Mouse (Mus musculus): ENCODE results near the gene Fbxl14.

The Fbxl14 gene

GRCm38 (mm10) chr6:119500086-119500485 is 20.6 kb downstream of the Fbxl14 start:
- no peak for DNase-seq

DNA sequence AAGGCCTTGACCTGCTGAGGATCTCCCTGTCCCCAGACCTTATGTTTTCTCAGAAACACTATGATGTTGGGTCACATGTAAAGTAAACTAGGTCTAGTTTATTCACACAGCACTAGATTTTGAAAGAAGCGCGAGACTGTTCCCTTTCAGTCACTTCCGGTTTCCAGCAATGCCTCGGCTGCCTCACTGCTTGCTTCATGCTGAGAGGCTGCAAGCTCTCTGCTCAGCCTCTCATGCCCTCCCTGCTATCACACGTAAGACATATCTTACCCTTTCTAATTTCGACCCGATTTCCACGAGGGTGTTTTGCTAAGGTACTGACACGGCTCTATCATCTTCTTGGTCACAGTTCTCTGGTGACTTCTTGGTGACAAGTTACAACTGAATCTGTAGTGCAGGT is 22.6 kb downstream of the Fbxl14 start:
- DNase-seq: no peak

GRCm38 (mm10) chr6:119504756-119505155 is 25.3 kb downstream of the Fbxl14 start:
- no peak for DNase-seq

DNA sequence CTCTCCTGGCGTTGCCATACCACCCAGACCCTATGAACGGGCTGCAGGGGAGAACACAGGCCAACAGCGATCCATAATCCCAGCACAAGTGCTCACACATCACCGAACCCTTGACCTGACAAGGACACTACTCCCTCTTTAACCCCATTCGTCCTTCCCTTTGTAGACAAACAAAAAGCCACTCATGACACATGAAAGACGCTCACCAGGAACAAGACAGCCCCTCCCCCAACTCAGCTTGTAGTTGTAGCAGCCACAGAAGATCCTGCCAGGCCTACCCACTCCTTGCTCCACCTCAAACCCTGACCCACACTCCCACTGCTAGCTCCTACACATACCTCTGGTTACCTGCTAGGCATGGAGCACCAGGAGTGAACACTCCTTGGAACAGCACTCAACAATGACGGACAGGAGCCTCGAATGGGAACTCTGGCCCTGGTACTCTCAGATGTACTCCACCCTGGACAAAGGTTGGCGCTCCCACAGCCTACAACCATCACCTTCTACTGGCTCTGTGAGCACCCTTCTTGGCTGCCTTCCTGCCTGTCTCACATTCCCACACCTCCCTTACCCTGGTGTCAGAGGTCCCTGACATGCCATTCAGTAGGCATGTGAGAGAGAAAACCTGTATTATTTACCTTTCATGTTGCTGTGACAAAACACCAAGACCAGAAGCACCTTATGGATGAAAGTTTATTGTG is 26.2 kb downstream of the Fbxl14 start:
- no peak for DNase-seq

DNA sequence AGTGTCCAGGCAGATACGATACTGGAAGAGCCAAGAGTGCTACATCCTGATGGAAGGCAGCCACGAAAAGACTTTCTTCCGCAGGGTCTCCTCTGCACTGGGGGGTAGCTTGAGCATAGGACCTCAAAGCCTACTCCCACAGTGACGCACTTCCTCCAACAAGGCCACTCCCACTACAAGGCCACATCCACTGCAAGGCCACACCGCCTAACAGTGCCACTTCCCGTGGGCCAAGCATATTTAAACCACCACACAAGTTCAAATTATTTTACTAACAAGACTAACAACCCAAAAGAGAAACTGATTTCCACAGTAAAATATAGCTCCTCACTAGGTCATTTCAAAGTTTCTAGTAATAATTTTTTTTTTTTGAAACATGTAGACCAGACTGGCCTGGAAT is 28.8 kb downstream of the Fbxl14 start:
- DNase-seq: no peak

DNA sequence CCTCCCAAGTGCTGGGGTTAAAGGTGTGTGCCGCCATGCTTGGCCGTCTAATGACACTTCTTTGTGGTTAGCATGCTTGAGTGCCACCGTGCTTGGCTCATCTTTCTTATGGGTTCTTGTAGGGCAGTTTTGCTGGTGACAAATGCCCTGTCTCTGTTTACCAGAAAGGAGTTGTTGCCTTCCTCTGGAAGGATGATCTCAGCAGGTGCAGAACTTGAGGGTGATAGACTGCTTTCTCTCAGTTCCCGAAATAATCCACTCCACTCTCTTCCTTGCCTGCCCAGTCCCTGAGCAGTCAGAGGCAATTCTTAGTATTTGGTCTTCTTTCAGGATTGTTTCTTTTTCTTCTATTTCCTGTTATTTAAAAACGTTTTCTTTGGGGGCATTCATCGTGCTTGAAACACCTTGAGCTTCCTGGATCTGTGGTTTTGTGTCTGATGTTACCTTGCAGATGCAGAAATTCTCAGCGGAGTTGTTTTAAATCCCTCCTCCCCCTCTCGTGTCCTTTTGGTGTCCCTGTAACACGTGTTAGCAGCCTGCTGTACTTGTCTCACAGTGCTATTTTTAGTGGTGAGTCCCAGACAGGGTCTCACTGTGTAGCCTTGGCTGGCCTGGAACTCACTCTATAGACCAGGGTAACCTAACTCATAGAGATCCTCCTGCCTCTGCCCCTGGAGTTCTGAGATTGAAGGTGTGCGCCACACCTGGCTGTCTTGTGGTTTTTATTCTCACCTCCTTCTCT is 29.3 kb downstream of the Fbxl14 start:
- DNase-seq: no peak

- DNase-seq: no peak
Observed at GRCm38 (mm10) chr6:119509437-119510037, 30.1 kb downstream of the Fbxl14 start.

GRCm38 (mm10) chr6:119512701-119513100 is 33.2 kb downstream of the Fbxl14 start:
- no peak for DNase-seq

GRCm38 (mm10) chr6:119513452-119513851 is 34.0 kb downstream of the Fbxl14 start:
- no peak for DNase-seq

DNA sequence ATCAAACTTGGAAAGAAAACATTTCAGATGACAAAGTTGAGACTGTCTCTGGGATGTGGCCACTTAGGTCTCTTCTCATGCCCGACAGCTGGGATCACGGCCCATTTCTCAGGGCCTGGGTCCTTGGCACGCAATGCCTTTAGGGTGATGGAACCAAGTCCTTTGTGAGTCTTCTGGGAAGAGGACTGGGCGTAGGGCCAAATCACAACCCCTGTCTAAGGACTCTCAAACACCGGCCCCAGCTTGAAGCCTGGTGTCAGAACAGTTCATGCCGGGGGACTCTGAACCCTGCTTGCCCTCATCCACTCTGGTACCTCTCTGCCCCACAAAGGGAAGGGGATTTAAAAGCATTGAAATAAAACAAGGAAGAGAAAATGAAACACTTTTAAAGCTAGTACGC is 34.6 kb downstream of the Fbxl14 start:
- DNase-seq: no peak

- DNase-seq: no peak
Observed at GRCm38 (mm10) chr6:119520731-119521130, 41.3 kb downstream of the Fbxl14 start.

- peak in 1 of 2 experiments; percentile 38 for DNase-seq
Observed at GRCm38 (mm10) chr6:119521482-119521900, 42.0 kb downstream of the Fbxl14 start.

GRCm38 (mm10) chr6:119521931-119522391 is 42.5 kb downstream of the Fbxl14 start:
- peak in 1 of 2 experiments; percentile 7 for DNase-seq

GRCm38 (mm10) chr6:119526498-119526897 is 47.0 kb downstream of the Fbxl14 start:
- DNase-seq: no peak

DNA sequence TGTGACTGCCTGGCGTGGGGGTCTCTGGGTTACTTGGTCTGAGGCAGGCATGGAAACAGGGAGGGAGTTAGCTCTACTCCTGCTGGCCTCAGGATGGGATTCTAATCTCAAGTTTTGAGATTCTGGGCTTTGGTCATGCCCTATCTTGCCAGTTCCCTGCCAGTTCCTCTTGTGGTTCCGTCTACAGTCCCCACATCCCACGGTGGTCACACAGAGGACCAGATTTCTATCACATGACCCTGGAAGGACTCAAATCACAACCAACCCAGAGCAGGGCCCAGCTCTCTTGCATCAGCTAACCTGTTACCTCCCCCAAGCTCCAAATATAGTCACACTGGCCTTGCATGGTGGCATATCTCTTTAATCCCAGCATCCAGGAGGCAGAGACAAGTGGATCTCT is 50.2 kb downstream of the Fbxl14 start:
- DNase-seq: no peak

Measured in cerebellum, postnatal 36 days (tissue).